Mouse (Mus musculus) megakaryocyte, embryonic 14.5 days (primary cell): ENCODE measurements around the gene Ssh2.

Experiments used
- FLI1 ChIP-seq: IDR thresholded peaks from 2 replicates; pipeline ENCODE4 v1.6.1; 2012; ENCODE audit warnings: low read length, inconsistent platforms, mixed read lengths
- GATA1 ChIP-seq: IDR thresholded peaks from 3 replicates; pipeline ENCODE4 v1.6.1; 2012; ENCODE audit warnings: mixed read lengths, low read length, inconsistent platforms, borderline replicate concordance

- TF ChIP-seq GATA1: no peak
- no peak for TF ChIP-seq FLI1
Measured at GRCm38 (mm10) chr11:77184926-77185325, 31.2 kb upstream of the Ssh2 start.
